Mouse (Mus musculus) gastrocnemius, adult 8-10 months (tissue): ENCODE measurements at regions not wholly inside any gene's neighbourhood (a gene's known extent, or its start where the extent isn't known, plus 50 kb on each side); places are given as distances from the start of the nearest gene placed in this dataset.
"Not testable (repeated sequence)": the region's sequence is repeated elsewhere in the genome, so short reads cannot be mapped to it uniquely, and the experiment has no call there.

Experiments used
- DNase-seq, 2 experiments: peaks; one replicate each; pipeline ENCODE4 v3.0.0; 2022; ENCODE audit warnings: low spot score in 2 of 2

GRCm38 (mm10) chr13:89375526-89376474 lies 163.8 kb upstream of the Hapln1 start:
- no peak for DNase-seq

- no peak for DNase-seq
These were observed 161.2 kb upstream of the Hapln1 start for GRCm38 (mm10) chr13:89378365-89378764.

GRCm38 (mm10) chr13:89383619-89384190 lies 155.9 kb upstream of the Hapln1 start:
- DNase-seq, result not testable (repeated sequence)

- peak in 1 of 2 experiments; percentile 10 for DNase-seq
These were observed 154.9 kb upstream of the Hapln1 start for GRCm38 (mm10) chr13:89384598-89385145.

GRCm38 (mm10) chr13:89387416-89387815 lies 152.2 kb upstream of the Hapln1 start:
- no peak for DNase-seq

- DNase-seq, result no peak
These were observed 150.4 kb upstream of the Hapln1 start for GRCm38 (mm10) chr13:89389149-89389548.

- no peak for DNase-seq
These were observed 144.8 kb upstream of the Hapln1 start for GRCm38 (mm10) chr13:89394717-89395344.

- DNase-seq, result no peak
These were observed 143.7 kb upstream of the Hapln1 start for GRCm38 (mm10) chr13:89395851-89396250.

GRCm38 (mm10) chr13:89401084-89401671 lies 138.4 kb upstream of the Hapln1 start:
- DNase-seq, result no peak

GRCm38 (mm10) chr13:89410504-89410903 lies 129.1 kb upstream of the Hapln1 start:
- DNase-seq, result no peak

GRCm38 (mm10) chr13:89412768-89413487 lies 126.7 kb upstream of the Hapln1 start:
- DNase-seq, result no peak

- no peak for DNase-seq
These were observed 120.8 kb upstream of the Hapln1 start for GRCm38 (mm10) chr13:89418804-89419203.

GRCm38 (mm10) chr13:89421833-89422232 lies 117.8 kb upstream of the Hapln1 start:
- no peak for DNase-seq

- DNase-seq, result no peak
These were observed 116.1 kb upstream of the Hapln1 start for GRCm38 (mm10) chr13:89423491-89423890.

GRCm38 (mm10) chr13:89428272-89429071 lies 111.1 kb upstream of the Hapln1 start:
- no peak for DNase-seq

GRCm38 (mm10) chr13:89444847-89445246 lies 94.7 kb upstream of the Hapln1 start:
- DNase-seq, result no peak

GRCm38 (mm10) chr13:89453819-89454218 lies 85.8 kb upstream of the Hapln1 start:
- DNase-seq, result no peak

- no peak for DNase-seq
These were observed 85.2 kb upstream of the Hapln1 start for GRCm38 (mm10) chr13:89454249-89455018.

- no peak for DNase-seq
These were observed 75.8 kb upstream of the Hapln1 start for GRCm38 (mm10) chr13:89463746-89464145.
